Mouse (Mus musculus): ENCODE results near the gene Fbxl14.

Gene Fbxl14

GRCm38 (mm10) chr6:119492630-119493014, 13.2 kb downstream of the Fbxl14 start:
- DNase-seq (ENCODE audit: low read depth, low spot score) = no peak

- DNase-seq (ENCODE audit: low read depth, low spot score) = no peak
Measured at GRCm38 (mm10) chr6:119499271-119499670, 19.8 kb downstream of the Fbxl14 start.

- no peak for DNase-seq (ENCODE audit: low read depth, low spot score)
Measured at GRCm38 (mm10) chr6:119500086-119500485, 20.6 kb downstream of the Fbxl14 start.

- no peak for DNase-seq (ENCODE audit: low read depth, low spot score)
Measured at GRCm38 (mm10) chr6:119502031-119502430, 22.6 kb downstream of the Fbxl14 start.

GRCm38 (mm10) chr6:119504756-119505155, 25.3 kb downstream of the Fbxl14 start:
- no peak for DNase-seq (ENCODE audit: low read depth, low spot score)

GRCm38 (mm10) chr6:119505525-119506225, 26.2 kb downstream of the Fbxl14 start:
- DNase-seq (ENCODE audit: low read depth, low spot score) = no peak

GRCm38 (mm10) chr6:119508221-119508620, 28.8 kb downstream of the Fbxl14 start:
- DNase-seq (ENCODE audit: low read depth, low spot score) = no peak

- no peak for DNase-seq (ENCODE audit: low read depth, low spot score)
Measured at GRCm38 (mm10) chr6:119508634-119509375, 29.3 kb downstream of the Fbxl14 start.

GRCm38 (mm10) chr6:119509437-119510037, 30.1 kb downstream of the Fbxl14 start:
- no peak for DNase-seq (ENCODE audit: low read depth, low spot score)

- DNase-seq (ENCODE audit: low read depth, low spot score) = no peak
Measured at GRCm38 (mm10) chr6:119512701-119513100, 33.2 kb downstream of the Fbxl14 start.

GRCm38 (mm10) chr6:119513452-119513851, 34.0 kb downstream of the Fbxl14 start:
- DNase-seq (ENCODE audit: low read depth, low spot score) = no peak

- DNase-seq (ENCODE audit: low read depth, low spot score) = no peak
Measured at GRCm38 (mm10) chr6:119514085-119514484, 34.6 kb downstream of the Fbxl14 start.

GRCm38 (mm10) chr6:119520731-119521130, 41.3 kb downstream of the Fbxl14 start:
- DNase-seq (ENCODE audit: low read depth, low spot score) = no peak

GRCm38 (mm10) chr6:119521482-119521900, 42.0 kb downstream of the Fbxl14 start:
- no peak for DNase-seq (ENCODE audit: low read depth, low spot score)

GRCm38 (mm10) chr6:119521931-119522391, 42.5 kb downstream of the Fbxl14 start:
- DNase-seq (ENCODE audit: low read depth, low spot score) = no peak

GRCm38 (mm10) chr6:119526498-119526897, 47.0 kb downstream of the Fbxl14 start:
- DNase-seq (ENCODE audit: low read depth, low spot score) = no peak

- no peak for DNase-seq (ENCODE audit: low read depth, low spot score)
Measured at GRCm38 (mm10) chr6:119529659-119530058, 50.2 kb downstream of the Fbxl14 start.

Data from retina, adult 2 months (tissue).